Mouse (Mus musculus) stomach, embryonic 16.5 days (tissue): Measurements from ENCODE around the gene Ap1g1. TPM values are rescaled to one million over a fixed set of nuclear protein-coding genes. Genes with fewer than 3 reads are reported as not detected.

Experiments
- polyA plus RNA-seq: library from polyadenylated mRNA; unstranded; fragments of >200 nt; fragmentation: Nextera tagmentation; extraction: Ambion mirVana; gene quantifications from 2 replicates; pipeline ENCODE4 v1.2.1, GENCODE M21; 2015

The Ap1g1 gene
- polyA plus RNA-seq, 1 experiment from 2014 or later, result 42.5 TPM

Other genes with a start within 250 kb of the Ap1g1 start
- 20.5 and 21.8 TPM in 2 replicates for gene Dhx38, start 212.7 kb upstream of the Ap1g1 start, polyA plus RNA-seq
- 21.6 TPM in 2 replicates for gene Txnl4b, start 212.7 kb upstream of the Ap1g1 start, polyA plus RNA-seq
- gene Hp, start 199.4 kb upstream of the Ap1g1 start, polyA plus RNA-seq, result 13.3 and 17.0 TPM in 2 replicates
- gene Dhodh, start 169.9 kb upstream of the Ap1g1 start, polyA plus RNA-seq, result 41.1 and 44.2 TPM in 2 replicates
- gene Pkd1l3, start 164.0 kb upstream of the Ap1g1 start, polyA plus RNA-seq, result 0.12 TPM in 1 of 2 replicates, not detected in the other
- 140 and 152 TPM in 2 replicates for gene Ist1, start 85.3 kb upstream of the Ap1g1 start, polyA plus RNA-seq
- gene Zfp821, start 73.0 kb upstream of the Ap1g1 start, polyA plus RNA-seq, result 16.6 and 17.2 TPM in 2 replicates
- 7.5 and 7.7 TPM in 2 replicates for gene Atxn1l, start 40.8 kb upstream of the Ap1g1 start, polyA plus RNA-seq
- gene Phlpp2, start 90.0 kb downstream of the Ap1g1 start, polyA plus RNA-seq, result 2.8 TPM in 2 replicates
- 6.5 and 7.1 TPM in 2 replicates for gene Marveld3, start 183.6 kb downstream of the Ap1g1 start, polyA plus RNA-seq
- not detected in 2 replicates for gene Tat, start 211.9 kb downstream of the Ap1g1 start, polyA plus RNA-seq